Mouse (Mus musculus): ENCODE results near the gene Tm4sf1. TPM values are rescaled to one million over a fixed set of nuclear protein-coding genes. Genes with fewer than 3 reads are reported as not detected.
A peak's percentile ranks its signal among the peaks of the same experiment; 100 is the strongest.

Gene Tm4sf1
- polyA plus RNA-seq, 1 experiment: 119 TPM

DNA sequence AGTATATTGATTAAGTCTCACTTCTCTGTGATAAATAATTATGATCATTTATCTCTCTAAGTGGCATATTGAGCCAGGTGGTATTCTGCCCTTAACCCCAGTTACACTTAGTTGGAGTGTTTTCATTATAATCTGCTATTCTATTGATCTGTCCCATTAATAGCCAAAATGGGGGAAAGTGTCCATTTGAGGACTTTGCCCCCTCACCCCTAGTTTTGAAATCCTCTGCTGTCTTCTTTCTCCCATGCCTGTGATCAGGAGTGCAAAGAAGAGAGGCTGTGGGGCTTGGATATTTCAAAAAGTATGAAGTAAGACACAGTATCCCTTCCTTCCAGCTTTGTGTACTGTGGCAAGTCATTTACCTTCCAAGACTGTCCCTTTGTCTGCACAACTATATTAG, 5.2 kb downstream of the Tm4sf1 start:
- peaks cover 28% of the 10 kb centered on the region for H3K79me2 ChIP-seq (ENCODE audit: control insufficient read depth, insufficient read depth)
- H3K36me3 ChIP-seq (ENCODE audit: control insufficient read depth, insufficient read depth): peaks cover 11% of the 10 kb centered on the region
- no peak overlapping the region for H3K4me2 ChIP-seq (ENCODE audit: low read depth)
- H3K4me3 ChIP-seq: no peak overlapping the region
- TF ChIP-seq CEBPB (IDR thresholded peaks at IDR 0.05; ENCODE audit: insufficient read depth, poor library complexity, severe bottlenecking) (no peak), POLR2A (IDR thresholded peaks at IDR 0.05; ENCODE audit: insufficient read length, low read depth) (no peak), MYOG (IDR thresholded peaks at IDR 0.05; ENCODE audit: control insufficient read depth in 1 of 3, insufficient read depth in 1 of 3, insufficient read length in 2 of 3, low read depth in 2 of 3) (no peak), E2F4 (IDR thresholded peaks at IDR 0.05; ENCODE audit: insufficient read depth) (no peak)
- no peak overlapping the region for H3ac ChIP-seq (ENCODE audit: control insufficient read depth, insufficient read length)
- no peaks in the 10 kb centered on the region for H3K27me3 ChIP-seq (ENCODE audit: control insufficient read depth, insufficient read depth, insufficient read length)

DNA sequence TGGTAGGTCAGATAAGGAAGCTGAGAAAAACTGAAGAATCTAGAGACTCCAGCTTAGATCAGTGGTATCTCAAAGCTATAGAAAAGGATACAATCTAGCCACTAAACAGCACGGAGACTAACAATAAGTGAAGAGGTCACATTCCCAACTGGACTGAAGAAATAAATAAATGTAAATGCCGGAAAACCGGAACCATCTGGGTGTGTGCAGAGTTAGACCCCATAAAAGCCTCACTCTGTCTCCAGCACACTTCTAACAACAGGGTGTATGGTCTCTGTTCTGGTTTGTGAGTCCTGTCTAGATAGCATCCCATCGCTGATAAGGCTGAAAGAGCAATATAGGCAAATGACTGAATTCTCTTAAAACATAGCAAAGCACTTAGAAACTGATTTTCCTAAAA, 6.2 kb downstream of the Tm4sf1 start:
- TF ChIP-seq CEBPB (IDR thresholded peaks at IDR 0.05; ENCODE audit: insufficient read depth, poor library complexity, severe bottlenecking) (no peak), MAX (IDR thresholded peaks at IDR 0.05; ENCODE audit: low read depth) (no peak), E2F4 (IDR thresholded peaks at IDR 0.05; ENCODE audit: insufficient read depth) (no peak), POLR2A (IDR thresholded peaks at IDR 0.05; ENCODE audit: insufficient read length, low read depth) (no peak), SRF (IDR thresholded peaks at IDR 0.05; ENCODE audit: control insufficient read depth, insufficient read length, low read depth) (no peak), REST (IDR thresholded peaks at IDR 0.05; ENCODE audit: insufficient read depth, insufficient read length) (no peak), POLR2AphosphoS2 (IDR thresholded peaks at IDR 0.05; ENCODE audit: insufficient read length, low read depth) (no peak), MYOD1 (IDR thresholded peaks at IDR 0.05; ENCODE audit: control insufficient read depth in 1 of 3, insufficient read length in 2 of 3, low read depth in 2 of 3) (no peak), TCF3 (IDR thresholded peaks at IDR 0.05; ENCODE audit: insufficient read length, low read depth) (no peak)
- peaks cover 37% of the 10 kb centered on the region for H3K79me2 ChIP-seq (ENCODE audit: control insufficient read depth, insufficient read depth)
- H3K4me3 ChIP-seq: peak overlapping the region; percentile 42
- no peak overlapping the region for H3ac ChIP-seq (ENCODE audit: control insufficient read depth, insufficient read length)
- H3K4me2 ChIP-seq (ENCODE audit: low read depth): peak overlapping the region; percentile 83
- H3K27me3 ChIP-seq (ENCODE audit: control insufficient read depth, insufficient read depth, insufficient read length): no peaks in the 10 kb centered on the region
- peaks cover 14% of the 10 kb centered on the region for H3K36me3 ChIP-seq (ENCODE audit: control insufficient read depth, insufficient read depth)

- no peak for TF ChIP-seq E2F4 (IDR thresholded peaks at IDR 0.05; ENCODE audit: insufficient read depth)
- no peak for TF ChIP-seq MAX (IDR thresholded peaks at IDR 0.05; ENCODE audit: low read depth)
- no peak for TF ChIP-seq TCF3 (IDR thresholded peaks at IDR 0.05; ENCODE audit: insufficient read length, low read depth)
- no peak for TF ChIP-seq SRF (IDR thresholded peaks at IDR 0.05; ENCODE audit: control insufficient read depth, insufficient read length, low read depth)
- no peak for TF ChIP-seq TCF12 (IDR thresholded peaks at IDR 0.05; ENCODE audit: insufficient read depth, poor library complexity, severe bottlenecking)
- no peak for TF ChIP-seq MYOD1 (IDR thresholded peaks at IDR 0.05; ENCODE audit: control insufficient read depth in 1 of 3, insufficient read length in 2 of 3, low read depth in 2 of 3)
- TF ChIP-seq CEBPB (IDR thresholded peaks at IDR 0.05; ENCODE audit: insufficient read depth, poor library complexity, severe bottlenecking): no peak
- no peak for TF ChIP-seq USF1 (IDR thresholded peaks at IDR 0.05; ENCODE audit: low read depth)
- TF ChIP-seq REST (IDR thresholded peaks at IDR 0.05; ENCODE audit: insufficient read depth, insufficient read length): no peak
- TF ChIP-seq POLR2A (IDR thresholded peaks at IDR 0.05; ENCODE audit: insufficient read length, low read depth): peak; percentile 67
- TF ChIP-seq MYOG (IDR thresholded peaks at IDR 0.05; ENCODE audit: control insufficient read depth in 1 of 3, insufficient read depth in 1 of 3, insufficient read length in 2 of 3, low read depth in 2 of 3): no peak
- TF ChIP-seq POLR2AphosphoS2 (IDR thresholded peaks at IDR 0.05; ENCODE audit: insufficient read length, low read depth): peak; percentile 59
- Histone ChIP-seq H3K79me2 (ENCODE audit: control insufficient read depth, insufficient read depth) (peaks cover 41% of the 10 kb centered on the region), H3ac (ENCODE audit: control insufficient read depth, insufficient read length) (peak overlapping the region; percentile 25), H3K36me3 (ENCODE audit: control insufficient read depth, insufficient read depth) (peaks cover 21% of the 10 kb centered on the region), H3K4me3 (peak overlapping the region; percentile 42), H3K27me3 (ENCODE audit: control insufficient read depth, insufficient read depth, insufficient read length) (no peaks in the 10 kb centered on the region), H3K4me2 (ENCODE audit: low read depth) (peak overlapping the region; percentile 83)
These were observed 6.9 kb downstream of the Tm4sf1 start for GRCm38 (mm10) chr3:57294742-57295525.

- Histone ChIP-seq H3K79me2 (ENCODE audit: control insufficient read depth, insufficient read depth) (peaks cover 41% of the 10 kb centered on the region), H3K4me2 (ENCODE audit: low read depth) (peak overlapping the region; percentile 83), H3ac (ENCODE audit: control insufficient read depth, insufficient read length) (peak overlapping the region; percentile 25), H3K4me3 (peak overlapping the region; percentile 42), H3K27me3 (ENCODE audit: control insufficient read depth, insufficient read depth, insufficient read length) (no peaks in the 10 kb centered on the region), H3K36me3 (ENCODE audit: control insufficient read depth, insufficient read depth) (peaks cover 26% of the 10 kb centered on the region)
- no peak for TF ChIP-seq MAX (IDR thresholded peaks at IDR 0.05; ENCODE audit: low read depth)
- TF ChIP-seq TCF12 (IDR thresholded peaks at IDR 0.05; ENCODE audit: insufficient read depth, poor library complexity, severe bottlenecking): no peak
- TF ChIP-seq MYOD1 (IDR thresholded peaks at IDR 0.05; ENCODE audit: control insufficient read depth in 1 of 3, insufficient read length in 2 of 3, low read depth in 2 of 3): no peak
- TF ChIP-seq POLR2A (IDR thresholded peaks at IDR 0.05; ENCODE audit: insufficient read length, low read depth): no peak
- no peak for TF ChIP-seq USF1 (IDR thresholded peaks at IDR 0.05; ENCODE audit: low read depth)
- TF ChIP-seq CEBPB (IDR thresholded peaks at IDR 0.05; ENCODE audit: insufficient read depth, poor library complexity, severe bottlenecking): no peak
- no peak for TF ChIP-seq SRF (IDR thresholded peaks at IDR 0.05; ENCODE audit: control insufficient read depth, insufficient read length, low read depth)
- no peak for TF ChIP-seq REST (IDR thresholded peaks at IDR 0.05; ENCODE audit: insufficient read depth, insufficient read length)
- no peak for TF ChIP-seq TCF3 (IDR thresholded peaks at IDR 0.05; ENCODE audit: insufficient read length, low read depth)
- TF ChIP-seq POLR2AphosphoS2 (IDR thresholded peaks at IDR 0.05; ENCODE audit: insufficient read length, low read depth): no peak
- no peak for TF ChIP-seq E2F4 (IDR thresholded peaks at IDR 0.05; ENCODE audit: insufficient read depth)
- no peak for TF ChIP-seq MYOG (IDR thresholded peaks at IDR 0.05; ENCODE audit: control insufficient read depth in 1 of 3, insufficient read depth in 1 of 3, insufficient read length in 2 of 3, low read depth in 2 of 3)
These were observed 7.9 kb downstream of the Tm4sf1 start for GRCm38 (mm10) chr3:57293925-57294324.
